Mouse (Mus musculus): ENCODE measurements at regions not wholly inside any gene's neighbourhood (a gene's known extent, or its start where the extent isn't known, plus 50 kb on each side); places are given as distances from the start of the nearest gene placed in this dataset.

GRCm38 (mm10) chr4:150709391-150710130, 57.6 kb upstream of the Slc45a1 start:
- TF ChIP-seq POLR2A (IDR thresholded peaks at IDR 0.05; ENCODE audit: borderline replicate concordance, extremely low read depth, insufficient read depth, insufficient read length, poor library complexity, severe bottlenecking) (no peak), CTCF (IDR thresholded peaks at IDR 0.05; ENCODE audit: borderline replicate concordance, extremely low read depth, insufficient read depth, insufficient read length) (no peak)
